Comparison of ENCODE assay signal across 8 mouse cellular contexts in genomic region chr13:20940389-20940788, GRCm38 (mm10).
DNase-seq lines count a peak whose midpoint lies in the region; ATAC-seq and TF ChIP-seq lines count a peak whose summit lies in the region.

No protein-coding gene starts in this region.

- no peaks in the 10 kb centered on the region for H3K79me2 ChIP-seq in MEL (ENCODE audit: control insufficient read depth, insufficient read depth, low read length, poor library complexity)

- no peak for TF ChIP-seq POLR2A in MEL (IDR thresholded peaks at IDR 0.05; ENCODE audit: control insufficient read depth in 1 of 2, insufficient read depth in 1 of 2, low read depth in 1 of 2, low read length in 2 of 2, poor library complexity in 1 of 2)

- TF ChIP-seq CTCF in intestine, postnatal 0 days (IDR thresholded peaks at IDR 0.05; ENCODE audit: low read depth): peak; percentile 73
- TF ChIP-seq CTCF in MEL (IDR thresholded peaks at IDR 0.05 in 2 of 3, conservative IDR thresholded peaks at IDR 0.05 in 1 of 3; ENCODE audit: control insufficient read depth in 1 of 3, insufficient read depth in 1 of 3, low read depth in 2 of 3, low read length in 3 of 3, poor library complexity in 1 of 3, severe bottlenecking in 1 of 3): peak; percentile 49 to 72 (median 70)

- no peak overlapping the region for H3K4me3 ChIP-seq in intestine, postnatal 0 days (ENCODE audit: low read depth, low read length)
- H3K4me3 ChIP-seq in intestine, embryonic 16.5 days (ENCODE audit: low read length): no peak overlapping the region
- no peak overlapping the region for H3K4me3 ChIP-seq in MEL (ENCODE audit: control insufficient read depth in 1 of 2, insufficient read depth in 1 of 2, low read depth in 2 of 2, low read length in 2 of 2)
- no peak overlapping the region for H3K4me3 ChIP-seq in limb, embryonic 11.5 days (ENCODE audit: low read depth, low read length)

- H3K36me3 ChIP-seq in intestine, postnatal 0 days (ENCODE audit: control insufficient read depth, insufficient read depth): no peaks in the 10 kb centered on the region
- no peaks in the 10 kb centered on the region for H3K36me3 ChIP-seq in intestine, embryonic 16.5 days (ENCODE audit: control insufficient read depth, insufficient read depth, low read length)
- H3K36me3 ChIP-seq in MEL (ENCODE audit: control insufficient read depth in 1 of 2, insufficient read depth in 2 of 2, low read length in 2 of 2): no peaks in the 10 kb centered on the region
- no peaks in the 10 kb centered on the region for H3K36me3 ChIP-seq in limb, embryonic 11.5 days (ENCODE audit: control insufficient read depth, insufficient read depth, low read length)

- no peak overlapping the region for H3K9ac ChIP-seq in intestine, postnatal 0 days (ENCODE audit: low read depth, low read length)
- no peak overlapping the region for H3K9ac ChIP-seq in intestine, embryonic 16.5 days (ENCODE audit: low read depth, low read length)
- H3K9ac ChIP-seq in MEL (ENCODE audit: control insufficient read depth, low read depth, low read length, poor library complexity, severe bottlenecking): no peak overlapping the region
- no peak overlapping the region for H3K9ac ChIP-seq in limb, embryonic 11.5 days (ENCODE audit: low read length)

- TF ChIP-seq EP300 in MEL (IDR thresholded peaks at IDR 0.05; ENCODE audit: low read depth in 1 of 2, low read length in 2 of 2): no peak

- peak; percentile 61 for DNase-seq in A20 (ENCODE audit: low read depth, low spot score)
- peak; percentile 57 for DNase-seq in MEL (ENCODE audit: low read depth, low spot score)
- DNase-seq in limb, embryonic 11.5 days (ENCODE audit: low spot score): peak; percentile 33
- peak; percentile 8 to 40 for DNase-seq in spleen, postnatal 10 days (ENCODE audit: low spot score in 2 of 2)
- no peak for DNase-seq in layer of hippocampus, postnatal 36 days

- TF ChIP-seq RAD21 in MEL (IDR thresholded peaks at IDR 0.05; ENCODE audit: low read depth, low read length): peak; percentile 45

- ATAC-seq in intestine, postnatal 0 days: no peak
- no peak for ATAC-seq in intestine, embryonic 16.5 days
- ATAC-seq in common myeloid progenitor, adult 5-6 weeks (replicated peaks; ENCODE audit: low read depth, poor library complexity, severe bottlenecking): peak; percentile 60; the same call in 1 of the 2 replicates
- ATAC-seq in limb, embryonic 11.5 days (ENCODE audit: insufficient number of reproducible peaks, low FRiP score, low TSS enrichment, low read depth): no peak

- no peaks in the 10 kb centered on the region for H3K27me3 ChIP-seq in intestine, postnatal 0 days (replicated peaks; ENCODE audit: control insufficient read depth, insufficient read depth, low read length)
- H3K27me3 ChIP-seq in intestine, embryonic 16.5 days (replicated peaks; ENCODE audit: control insufficient read depth, insufficient read depth, low read length): no peaks in the 10 kb centered on the region
- H3K27me3 ChIP-seq in MEL (ENCODE audit: control insufficient read depth in 1 of 2, insufficient read depth in 2 of 2, low read length in 2 of 2): no peaks in the 10 kb centered on the region
- H3K27me3 ChIP-seq in limb, embryonic 11.5 days (ENCODE audit: control insufficient read depth, insufficient read depth, low read length): no peaks in the 10 kb centered on the region

- no peaks in the 10 kb centered on the region for H3K9me3 ChIP-seq in intestine, postnatal 0 days (ENCODE audit: control insufficient read depth)
- H3K9me3 ChIP-seq in intestine, embryonic 16.5 days (ENCODE audit: control insufficient read depth, low read length): no peaks in the 10 kb centered on the region
- no peaks in the 10 kb centered on the region for H3K9me3 ChIP-seq in MEL (replicated peaks; ENCODE audit: insufficient read depth, low read length)
- H3K9me3 ChIP-seq in limb, embryonic 11.5 days (ENCODE audit: control insufficient read depth, low read length): no peaks in the 10 kb centered on the region

- no peak overlapping the region for H3K27ac ChIP-seq in intestine, postnatal 0 days (ENCODE audit: low read depth, low read length)
- H3K27ac ChIP-seq in intestine, embryonic 16.5 days (ENCODE audit: low read length): no peak overlapping the region
- H3K27ac ChIP-seq in MEL (ENCODE audit: control insufficient read depth, low read depth, low read length): no peak overlapping the region
- H3K27ac ChIP-seq in limb, embryonic 11.5 days (replicated peaks; ENCODE audit: low read depth, low read length): no peak overlapping the region

- H3K4me1 ChIP-seq in intestine, postnatal 0 days (replicated peaks; ENCODE audit: control insufficient read depth, insufficient read depth, low read length): no peaks in the 10 kb centered on the region
- no peaks in the 10 kb centered on the region for H3K4me1 ChIP-seq in intestine, embryonic 16.5 days (ENCODE audit: control insufficient read depth, insufficient read depth, low read length)
- no peaks in the 10 kb centered on the region for H3K4me1 ChIP-seq in MEL (ENCODE audit: control insufficient read depth in 1 of 2, insufficient read depth in 2 of 2, low read length in 2 of 2)
- no peaks in the 10 kb centered on the region for H3K4me1 ChIP-seq in limb, embryonic 11.5 days (ENCODE audit: control insufficient read depth, insufficient read depth, low read length)

- H3K4me2 ChIP-seq in intestine, postnatal 0 days (replicated peaks; ENCODE audit: low read depth): no peak overlapping the region
- no peak overlapping the region for H3K4me2 ChIP-seq in intestine, embryonic 16.5 days (ENCODE audit: low read depth, low read length)
- no peak overlapping the region for H3K4me2 ChIP-seq in limb, embryonic 11.5 days (ENCODE audit: low read depth, severe bottlenecking)

- WGBS in intestine, postnatal 0 days: 54% methylated on average over 6 of the region's 6 CpGs
- WGBS in intestine, embryonic 16.5 days: 56% methylated on average over 6 of the region's 6 CpGs
- WGBS in limb, embryonic 11.5 days: 61% methylated on average over 6 of the region's 6 CpGs

TF ChIP-seq in MEL, 35 proteins besides CTCF, POLR2A, EP300 and RAD21:
- TF ChIP-seq SMC3 (IDR thresholded peaks at IDR 0.05; ENCODE audit: low read depth, low read length) (peak; percentile 87), MAX (IDR thresholded peaks at IDR 0.05; ENCODE audit: low read length) (no peak), TCF12 (IDR thresholded peaks at IDR 0.05; ENCODE audit: low read depth, low read length) (no peak), ZC3H11A (IDR thresholded peaks at IDR 0.05; ENCODE audit: low read depth, low read length) (peak; percentile 57; the same call in 1 of the 2 replicates), ETS1 (IDR thresholded peaks at IDR 0.05; ENCODE audit: low read depth, low read length) (no peak), MEF2A (IDR thresholded peaks at IDR 0.05; ENCODE audit: extremely low read depth, insufficient replicate concordance, low read depth, low read length, poor library complexity, severe bottlenecking) (no peak), MYC (IDR thresholded peaks at IDR 0.05; ENCODE audit: low read depth, low read length) (no peak), KAT2A (conservative IDR thresholded peaks at IDR 0.05; ENCODE audit: low read depth, low read length) (no peak), RCOR1 (IDR thresholded peaks at IDR 0.05; ENCODE audit: low read depth, low read length) (no peak), UBTF (IDR thresholded peaks at IDR 0.05; ENCODE audit: borderline replicate concordance, insufficient read depth, low read depth, low read length) (no peak), BHLHE40 (IDR thresholded peaks at IDR 0.05; ENCODE audit: borderline replicate concordance, low read depth, low read length) (0 out of 2 replicates have a peak, but pooled peaks have one; percentile 28), CHD2 (IDR thresholded peaks at IDR 0.05; ENCODE audit: low read length) (no peak), NELFE (IDR thresholded peaks at IDR 0.05; ENCODE audit: low read depth, low read length) (no peak)
TF ChIP-seq in MEL: peak in this region for 3.

Comparison
In these comparisons a context has a peak if more than half of its experiments do, and no peak if none do; other contexts are left out.
1. DNase-seq: peak in A20 (single experiment), MEL (single experiment), limb, embryonic 11.5 days (single experiment) and spleen, postnatal 10 days (2 of 2); none in layer of hippocampus, postnatal 36 days (0 of 2).